Mouse (Mus musculus) layer of hippocampus, adult 8-10 months (tissue): ENCODE data around the gene Mast3. TPM values are rescaled to one million over a fixed set of nuclear protein-coding genes. Genes with fewer than 3 reads are reported as not detected.

Experiments
- DNase-seq, 2 experiments: peaks; one replicate each; pipeline ENCODE4 v3.0.0; 2022; ENCODE audit warnings: low spot score in 2 of 2
- microRNA-seq, 2 experiments: library from miRNA; unstranded; fragments of <30 nt; microRNA quantifications; one replicate each; pipeline ENCODE4 v1.2.0; 2022
- total RNA-seq, 4 experiments: library from RNA; stranded (reverse); gene quantifications; 2 replicates each; pipeline ENCODE4 v1.2.4; 2022

The Mast3 gene
- total RNA-seq, 4 experiments from 2014 or later, result 340 to 427 (median 396) TPM

DNA sequence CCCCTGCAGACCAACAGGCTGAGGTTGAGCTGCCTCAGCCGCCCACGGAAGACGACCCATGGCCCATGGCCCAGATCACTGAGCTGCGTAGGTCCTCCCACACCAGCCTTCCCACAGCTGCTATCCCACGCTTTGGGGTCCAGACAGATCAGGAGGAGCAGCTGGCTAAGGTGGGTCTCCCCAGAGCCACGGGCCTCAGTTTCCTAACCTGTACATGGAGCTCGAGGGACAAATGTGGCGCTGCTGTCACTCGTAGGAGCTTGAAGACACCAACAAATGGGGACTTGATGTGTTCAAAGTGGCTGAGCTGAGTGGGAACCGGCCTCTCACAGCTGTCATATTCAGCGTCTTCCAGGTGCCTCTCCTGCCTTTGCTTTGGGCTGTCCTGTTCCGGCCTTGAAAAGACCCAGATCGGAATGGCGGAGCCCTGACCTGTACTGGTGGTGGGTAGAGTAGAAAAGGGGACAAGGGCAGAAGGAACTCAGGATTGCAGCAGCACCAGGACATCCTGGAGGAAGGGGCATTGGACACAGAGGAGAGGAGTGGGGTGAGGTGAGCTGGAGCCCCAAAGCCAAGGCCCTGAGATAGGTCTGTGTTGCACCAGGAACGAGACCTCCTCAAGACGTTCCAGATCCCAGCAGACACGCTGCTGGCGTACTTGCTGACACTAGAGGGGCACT lies 57.5 kb downstream of the Mast3 start:
- no peak for DNase-seq

DNA sequence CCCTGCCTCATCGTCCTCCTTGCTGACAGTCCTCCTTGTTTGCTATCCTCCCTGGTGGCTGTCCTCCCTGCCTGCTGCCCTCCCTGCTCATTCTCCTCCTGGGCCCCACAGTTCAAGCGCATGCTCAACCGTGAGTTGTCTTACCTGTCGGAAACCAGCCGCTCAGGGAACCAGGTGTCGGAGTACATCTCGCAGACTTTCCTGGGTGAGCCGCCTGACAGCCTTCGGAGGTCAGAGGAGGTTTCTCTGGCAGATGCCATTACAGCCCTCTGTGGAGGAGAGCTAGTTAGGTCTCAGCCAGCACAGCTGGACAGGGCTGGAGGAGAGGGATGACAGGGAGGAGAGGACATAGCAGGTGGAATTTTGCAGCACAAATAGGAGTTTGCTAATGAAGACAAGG lies 58.2 kb downstream of the Mast3 start:
- no peak for DNase-seq

DNA sequence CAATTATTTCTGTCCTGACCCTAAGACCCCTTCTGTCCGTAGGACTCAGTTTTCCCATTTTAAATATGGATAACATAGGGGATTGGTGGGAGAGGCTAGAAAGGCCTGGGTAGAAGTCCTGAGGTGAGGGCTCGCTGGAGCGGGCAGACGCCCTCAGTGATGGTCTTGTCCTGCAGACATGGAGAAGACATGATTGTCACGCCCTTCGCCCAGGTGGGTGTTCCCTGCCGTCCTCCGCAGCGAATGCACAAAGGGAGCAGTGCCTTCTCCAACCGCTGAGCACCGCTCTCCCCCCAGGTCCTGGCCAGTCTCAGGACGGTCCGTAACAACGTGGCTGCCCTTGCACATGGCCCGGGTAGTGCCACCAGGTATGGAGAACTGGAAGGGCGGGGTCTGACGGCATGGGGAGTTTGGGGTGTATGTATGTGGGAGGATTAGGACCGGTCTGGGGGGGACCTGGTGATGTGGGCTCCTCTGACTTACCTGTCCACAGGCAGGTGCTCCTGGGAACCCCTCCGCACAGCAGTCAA lies 59.1 kb downstream of the Mast3 start:
- no peak for DNase-seq

DNA sequence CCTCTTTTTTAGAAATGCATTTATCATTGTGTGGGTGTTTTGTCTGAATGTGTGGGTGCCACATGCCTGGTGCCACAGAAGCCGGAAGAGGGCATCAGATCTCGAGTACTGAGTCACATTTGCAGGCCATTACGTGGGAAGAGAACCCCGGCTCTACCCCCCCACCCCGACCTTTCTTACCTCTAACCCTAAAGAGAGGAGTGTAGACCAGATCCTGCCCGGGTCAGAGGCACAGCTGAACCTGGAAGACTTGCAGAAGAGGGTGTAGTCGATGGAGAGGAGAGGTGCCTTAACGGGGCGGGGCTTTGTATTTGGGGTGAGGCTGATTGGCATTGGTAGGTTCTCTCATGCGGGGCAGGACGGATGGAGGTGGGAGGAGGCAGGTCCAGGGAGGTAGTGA lies 60.0 kb downstream of the Mast3 start:
- DNase-seq, result no peak

DNA sequence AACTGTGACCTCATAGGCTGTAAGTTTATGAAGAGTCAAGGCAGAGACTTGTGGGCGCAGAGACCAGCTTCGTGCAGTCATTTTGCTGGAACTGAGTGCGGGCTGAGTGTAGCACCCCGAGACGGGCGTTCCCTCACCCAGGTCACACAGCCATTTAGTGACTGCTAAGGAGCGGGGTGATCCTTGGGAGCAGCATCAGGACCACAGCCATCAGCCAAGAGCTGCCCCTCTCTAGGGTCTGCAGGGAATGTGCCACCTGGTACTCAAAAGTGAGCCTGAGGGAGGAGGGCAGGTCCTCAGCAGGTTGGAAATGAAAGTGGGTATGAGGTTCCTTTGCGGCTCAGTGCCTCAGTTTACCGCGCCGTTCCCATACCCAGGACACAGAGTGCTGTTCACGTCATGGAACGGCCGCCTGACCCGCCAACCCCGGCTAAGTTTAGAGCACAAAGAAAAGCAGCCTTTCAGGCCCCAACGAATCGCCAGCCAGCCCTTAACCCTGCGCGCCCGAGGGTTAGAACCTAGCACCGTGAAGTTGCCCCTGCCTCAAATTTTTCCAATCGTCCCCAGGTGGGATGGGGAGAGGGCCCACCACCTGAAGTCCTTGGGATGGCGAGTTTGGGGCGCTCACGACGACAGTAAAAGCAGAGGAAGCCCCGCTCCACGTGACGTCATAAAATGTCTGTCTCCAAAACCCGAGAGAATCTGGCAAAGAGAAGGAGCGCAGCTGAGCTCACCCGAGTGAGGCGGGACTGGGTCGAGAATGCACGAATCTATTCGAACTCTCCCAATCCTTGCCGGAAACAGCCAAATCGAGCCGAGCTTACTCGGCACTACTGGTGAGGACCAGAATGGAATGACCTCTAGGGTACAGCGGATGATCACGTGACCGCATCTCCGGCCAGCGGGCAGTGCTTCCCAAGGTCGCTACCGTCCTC lies 60.9 kb downstream of the Mast3 start:
- DNase-seq, result peak in 1 of 2 experiments; percentile 50

DNA sequence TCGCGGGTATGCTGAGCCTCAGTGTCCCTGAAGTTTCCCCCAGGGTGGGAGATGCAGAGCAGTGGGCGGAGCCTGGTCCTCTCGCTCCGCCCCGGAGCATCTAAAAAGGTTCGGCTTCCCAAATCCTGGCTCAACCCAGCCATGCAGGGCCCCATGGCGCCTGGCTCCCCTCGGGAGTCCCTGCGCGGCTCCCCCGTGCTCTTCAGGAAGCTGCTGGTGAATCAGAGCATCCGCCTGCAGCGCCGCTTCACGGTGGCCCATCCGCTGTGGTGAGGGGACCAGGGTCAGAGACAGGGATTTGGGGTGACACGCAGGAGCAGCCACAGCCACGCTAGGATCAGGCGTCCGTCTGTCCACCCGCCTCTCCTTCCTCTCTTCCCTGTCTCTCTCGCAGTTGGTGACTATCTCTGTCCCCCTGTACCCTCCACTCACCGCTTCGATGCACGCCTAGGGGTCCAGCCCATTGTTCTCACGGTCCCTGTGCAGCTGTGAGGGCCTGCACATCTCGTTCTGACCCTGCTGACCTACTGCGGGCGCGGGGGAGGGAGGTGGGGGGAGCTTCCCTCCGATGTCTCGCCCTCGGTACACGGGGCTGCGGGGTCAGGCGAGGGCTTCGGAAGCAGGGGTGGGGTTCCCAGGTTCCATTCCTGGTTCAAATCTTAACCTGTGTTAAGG lies 61.7 kb downstream of the Mast3 start:
- DNase-seq, result no peak

DNA sequence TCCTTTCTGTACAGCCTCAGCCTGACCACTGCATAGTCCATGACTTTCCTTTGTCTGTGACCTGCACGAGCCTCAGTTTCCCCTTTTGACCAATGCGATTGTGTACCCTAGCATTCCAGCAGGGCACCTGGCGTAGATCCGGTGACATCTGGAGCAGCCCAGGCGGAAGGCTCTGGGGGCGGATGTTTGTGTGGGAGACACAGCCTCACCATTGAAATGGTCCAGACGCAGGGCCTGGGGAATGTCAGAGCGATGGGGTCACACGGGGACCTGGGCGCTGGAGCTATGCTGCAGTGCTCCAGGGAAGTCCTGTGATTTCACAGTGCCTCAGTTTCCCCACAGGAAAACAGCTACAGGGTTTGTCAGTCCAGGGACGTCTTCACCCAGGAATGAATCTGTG lies 62.7 kb downstream of the Mast3 start:
- DNase-seq, result no peak

DNA sequence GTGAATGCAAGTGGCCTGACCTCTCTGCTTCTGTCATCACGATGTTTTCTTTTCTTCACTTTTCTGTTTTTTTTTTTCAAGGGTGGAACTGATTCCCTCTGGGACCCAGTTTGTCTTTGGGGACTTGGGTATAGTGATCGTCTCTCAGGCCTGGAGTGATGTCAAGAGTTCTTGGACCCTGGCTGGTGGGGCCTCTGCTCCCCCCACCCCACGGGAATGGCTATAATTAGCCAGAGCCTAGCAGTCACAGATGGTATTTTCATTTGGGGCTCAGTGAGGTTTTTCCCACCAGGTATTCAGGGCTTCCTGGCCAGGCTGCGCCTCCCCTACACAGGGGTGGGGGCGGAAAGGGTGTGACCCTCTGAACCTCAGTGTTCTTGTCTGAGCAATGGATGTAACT lies 63.2 kb downstream of the Mast3 start:
- no peak for DNase-seq

DNA sequence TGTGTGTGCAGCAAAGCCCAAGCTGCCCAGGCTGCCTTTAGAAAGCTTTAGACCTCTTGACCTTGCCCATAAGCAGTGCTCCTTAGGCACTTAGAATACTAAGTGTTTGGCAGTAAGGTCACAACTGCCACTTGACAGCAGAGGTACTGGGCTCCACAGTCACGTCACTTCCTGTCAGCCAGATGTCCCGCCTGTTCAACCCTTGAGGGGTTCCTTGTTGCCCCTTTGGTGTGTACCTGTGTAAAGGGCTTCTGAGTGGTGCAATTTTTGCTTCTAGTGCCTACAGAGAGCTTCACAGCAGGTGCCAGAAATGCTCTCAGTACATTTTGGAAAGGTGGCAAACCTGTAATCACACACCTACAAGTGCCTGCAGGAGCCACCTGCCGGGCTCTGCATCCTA lies 66.6 kb downstream of the Mast3 start:
- DNase-seq, result no peak

DNA sequence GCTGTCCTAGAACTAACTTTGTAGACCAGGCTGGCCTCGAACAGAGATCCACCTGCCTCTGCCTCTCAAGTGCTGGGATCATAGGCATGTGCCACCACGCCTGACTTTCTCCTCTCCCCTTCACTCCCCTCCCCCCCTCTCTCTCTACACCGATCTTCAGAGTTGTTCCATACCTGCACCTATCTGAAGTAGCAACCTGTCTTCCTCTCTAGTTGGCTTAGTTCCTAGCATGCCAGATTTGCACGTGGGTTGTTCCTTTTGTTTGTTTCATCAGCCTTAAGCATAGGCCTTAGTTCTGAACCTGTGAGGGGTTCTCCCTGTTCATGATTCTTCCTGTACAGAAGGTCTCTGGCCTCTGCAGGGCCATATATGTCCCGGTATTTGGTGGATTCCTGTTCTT lies 67.1 kb downstream of the Mast3 start:
- DNase-seq, result no peak

DNA sequence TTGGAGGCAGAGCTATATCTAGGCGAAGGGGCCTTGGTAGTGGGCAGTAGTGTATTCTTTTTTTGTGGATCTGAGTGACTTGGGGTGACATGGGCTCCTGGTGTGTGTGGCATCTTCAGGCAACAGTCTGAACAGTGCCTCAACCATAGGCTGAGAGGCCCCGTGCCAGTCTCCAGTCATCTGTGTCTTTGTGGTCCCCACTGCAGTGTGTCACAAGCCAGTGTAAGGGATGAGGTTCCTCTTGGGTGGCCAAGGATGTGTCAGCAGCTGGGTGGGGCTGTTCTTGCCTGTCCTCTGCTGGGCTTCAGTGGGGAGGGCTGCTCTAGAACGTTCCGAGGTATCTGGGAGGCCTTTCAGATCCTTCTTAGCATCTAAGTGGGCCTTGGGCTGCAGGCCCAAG lies 73.9 kb downstream of the Mast3 start:
- no peak for DNase-seq

DNA sequence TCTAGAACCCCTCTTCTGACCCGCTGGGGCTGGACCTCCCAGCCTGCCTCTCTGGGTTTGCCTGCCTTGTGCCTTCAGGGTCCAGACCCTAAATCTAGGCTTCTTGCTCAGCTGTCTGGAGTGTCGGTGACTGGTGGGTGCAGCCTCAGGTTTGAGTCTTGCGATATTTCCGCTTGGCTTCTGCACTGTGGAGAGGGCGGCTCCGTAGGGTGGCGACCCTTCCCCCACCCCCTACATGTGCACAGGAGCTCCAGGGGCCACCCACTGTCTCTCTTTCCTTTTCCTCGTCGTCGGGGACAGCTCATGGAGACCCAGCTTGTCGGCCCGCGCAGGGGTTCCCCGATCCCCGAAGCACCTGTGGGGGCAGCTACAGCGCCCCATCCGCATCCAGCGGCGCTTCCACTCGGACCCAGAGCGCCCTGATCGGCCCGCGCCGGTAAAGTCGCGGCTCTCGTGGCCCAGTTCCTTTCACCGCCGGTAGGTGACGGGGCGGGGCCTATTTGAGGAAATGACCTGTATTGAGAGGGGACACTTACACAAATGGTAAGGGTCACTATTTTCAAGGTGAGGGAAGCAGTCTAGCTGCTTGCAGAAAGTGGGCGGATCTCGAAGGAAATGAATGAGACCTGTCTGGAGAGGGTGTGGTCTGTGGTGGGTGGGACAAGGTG lies 74.9 kb downstream of the Mast3 start:
- no peak for DNase-seq

Small RNAs within 50 kb of the gene (microRNA-seq; reads per million reads assigned to microRNA genes)
- gene Mir7240, result 41.2 to 55.3 reads per million in 2 experiments

Other genes with a start within 250 kb of the Mast3 start
- gene Isyna1, start 210.7 kb downstream of the Mast3 start, total RNA-seq, result 10 to 100 TPM; 42.8 to 55.9 (median 51.8) TPM
- 100 to 1,000 TPM; 196 to 262 (median 224) TPM for gene Ssbp4, start 196.2 kb downstream of the Mast3 start, total RNA-seq
- gene Lrrc25, start 188.9 kb downstream of the Mast3 start, total RNA-seq, result 1 to 10 TPM in 2 of 4 experiments, under 1 TPM in 2; 0.24 to 1.6 (median 1.1) TPM
- not detected for gene Gdf15, start 172.6 kb downstream of the Mast3 start, total RNA-seq
- 10 to 100 TPM; 19.8 to 34.7 (median 23.3) TPM for gene Pgpep1, start 144.7 kb downstream of the Mast3 start, total RNA-seq
- 10 to 100 TPM; 57.1 to 66.2 (median 64.1) TPM for gene Lsm4, start 131.8 kb downstream of the Mast3 start, total RNA-seq
- 100 to 1,000 TPM; 149 to 190 (median 160) TPM for gene Jund, start 106.1 kb downstream of the Mast3 start, total RNA-seq
- under 1 TPM in 2 of 4 experiments, not detected in 2; 0.14 to 0.16 TPM for gene Iqcn, start 101.6 kb downstream of the Mast3 start, total RNA-seq
- not detected for gene Gm3336, start 86.5 kb downstream of the Mast3 start, total RNA-seq
- 1 to 10 TPM; 1.1 to 2.9 (median 1.5) TPM for gene Pde4c, start 81.3 kb downstream of the Mast3 start, total RNA-seq
- gene Rab3a, start 50.4 kb downstream of the Mast3 start, total RNA-seq, result 100 to 1,000 TPM; 732 to 771 (median 756) TPM
- 10 to 100 TPM; 30.3 to 38.5 (median 31.7) TPM for gene Mpv17l2, start 44.1 kb downstream of the Mast3 start, total RNA-seq
- 100 to 1,000 TPM; 145 to 157 (median 153) TPM for gene Pik3r2, start 28.3 kb downstream of the Mast3 start, total RNA-seq
- gene Il12rb1, start 3.4 kb upstream of the Mast3 start, total RNA-seq, result 1 to 10 TPM in 1 of 4 experiments, under 1 TPM in 3; 0.83 to 1.1 (median 0.85) TPM
- gene Arrdc2, start 34.7 kb upstream of the Mast3 start, total RNA-seq, result 10 to 100 TPM; 14.8 to 25.8 (median 21.3) TPM
- gene Kcnn1, start 58.2 kb upstream of the Mast3 start, total RNA-seq, result 10 to 100 TPM; 16.5 to 20.0 (median 16.6) TPM
- gene Ccdc124, start 68.9 kb upstream of the Mast3 start, total RNA-seq, result 10 to 100 TPM; 69.8 to 87.9 (median 78.7) TPM
- gene Slc5a5, start 87.7 kb upstream of the Mast3 start, total RNA-seq, result 10 to 100 TPM; 10.5 to 12.3 (median 11.0) TPM
- gene Rpl18a, start 92.4 kb upstream of the Mast3 start, total RNA-seq, result 100 to 1,000 TPM; 619 to 893 (median 714) TPM
- gene Map1s, start 100.9 kb upstream of the Mast3 start, total RNA-seq, result 10 to 100 TPM; 85.7 to 93.1 (median 88.8) TPM